Mouse (Mus musculus) CH12.LX (cell line): Measurements from ENCODE around the gene Filip1l. TPM values are rescaled to one million over a fixed set of nuclear protein-coding genes. Genes with fewer than 3 reads are reported as not detected.

Experiments used
- DNase-seq: peaks from one replicate; pipeline ENCODE4 v3.0.0-alpha.2; 2013; ENCODE audit errors: extremely low read depth
- H3K27ac ChIP-seq: 2 replicates; pipeline ENCODE4 v1.5.1; 2012; ENCODE audit warnings: low read depth, mild to moderate bottlenecking, control low read depth, moderate library complexity; ENCODE audit not compliant: insufficient read depth
- H3K27me3 ChIP-seq: replicated peaks from 2 replicates; pipeline ENCODE3; 2012; ENCODE audit warnings: inconsistent platforms
- H3K36me3 ChIP-seq, 2 experiments: replicated peaks in 1 of 2; 2 replicates each; pipeline versions ENCODE3 to v1.6.1; 2012; ENCODE audit warnings: inconsistent platforms in 1 of 2, low read length in 1 of 2, mild to moderate bottlenecking in 1 of 2, mixed read lengths in 1 of 2, moderate library complexity in 1 of 2; ENCODE audit not compliant: control insufficient read depth in 1 of 2, insufficient read depth in 1 of 2
- H3K4me1 ChIP-seq, 2 experiments: 2 replicates each; pipeline ENCODE4 v1.6.1; 2012; ENCODE audit warnings: inconsistent platforms in 1 of 2, moderate library complexity in 1 of 2; ENCODE audit not compliant: insufficient read depth in 2 of 2, control insufficient read depth in 1 of 2
- H3K4me2 ChIP-seq: 2 replicates; pipeline ENCODE4 v1.6.1; 2012; ENCODE audit warnings: low read depth, mild to moderate bottlenecking, control low read depth; ENCODE audit not compliant: poor library complexity, insufficient read depth, severe bottlenecking
- H3K4me3 ChIP-seq, 3 experiments: fragments of 150-350 bp in 1 of 3; sonication (generic) in 1 of 3; replicated peaks in 1 of 3; 2 replicates each; pipeline versions ENCODE3 to v1.5.1; 2011 to 2012; ENCODE audit warnings: low read depth in 2 of 3, low read length in 2 of 3, mild to moderate bottlenecking in 2 of 3, moderate library complexity in 2 of 3, control low read depth in 1 of 3, improper control_type of control experiment in 1 of 3, inconsistent platforms in 1 of 3, mixed read lengths in 1 of 3; ENCODE audit not compliant: poor library complexity in 1 of 3
- H3K79me2 ChIP-seq: replicated peaks from 2 replicates; pipeline ENCODE4 v1.6.1; 2012; ENCODE audit warnings: mild to moderate bottlenecking, moderate library complexity; ENCODE audit not compliant: control insufficient read depth, poor library complexity, insufficient read depth, severe bottlenecking; ENCODE audit errors: extremely low read depth
- H3K9ac ChIP-seq: 2 replicates; pipeline ENCODE4 v1.6.1; 2012; ENCODE audit warnings: low read depth, mild to moderate bottlenecking, control low read depth, moderate library complexity; ENCODE audit not compliant: insufficient read depth
- H3K9me3 ChIP-seq: replicated peaks from 2 replicates; pipeline ENCODE3; 2012; ENCODE audit warnings: low read length, inconsistent platforms, mixed read lengths
- CHD1 ChIP-seq: IDR thresholded peaks from 2 replicates; pipeline ENCODE4 v1.6.1; 2012; ENCODE audit warnings: low read depth, low read length, improper control_type of control experiment, inconsistent platforms
- E2F4 ChIP-seq: IDR thresholded peaks from 2 replicates; pipeline ENCODE4 v1.6.1; 2011; ENCODE audit warnings: low read depth, low read length, improper control_type of control experiment; ENCODE audit not compliant: insufficient replicate concordance
- GABPA ChIP-seq: IDR thresholded peaks from 2 replicates; pipeline ENCODE4 v1.6.1; 2012; ENCODE audit warnings: low read depth, low read length, improper control_type of control experiment, inconsistent platforms; ENCODE audit not compliant: insufficient replicate concordance
- HCFC1 ChIP-seq: IDR thresholded peaks from 2 replicates; pipeline ENCODE4 v1.6.1; 2012; ENCODE audit warnings: low read depth, mild to moderate bottlenecking, inconsistent platforms, low read length, improper control_type of control experiment
- JUN ChIP-seq: IDR thresholded peaks from 2 replicates; pipeline ENCODE4 v1.6.1; 2011; ENCODE audit warnings: low read depth, mild to moderate bottlenecking, low read length, improper control_type of control experiment, moderate library complexity; ENCODE audit not compliant: insufficient read depth
- KAT2A ChIP-seq: IDR thresholded peaks from 2 replicates; pipeline ENCODE4 v1.6.1; 2012; ENCODE audit warnings: low read length, improper control_type of control experiment, inconsistent platforms; ENCODE audit not compliant: insufficient replicate concordance
- MAX ChIP-seq: IDR thresholded peaks from 2 replicates; pipeline ENCODE4 v1.6.1; 2011; ENCODE audit warnings: low read length, improper control_type of control experiment
- MAZ ChIP-seq: IDR thresholded peaks from 2 replicates; pipeline ENCODE4 v1.6.1; 2012; ENCODE audit warnings: low read depth, mild to moderate bottlenecking, inconsistent platforms, low read length, improper control_type of control experiment, moderate library complexity
- MEF2A ChIP-seq: IDR thresholded peaks from 2 replicates; pipeline ENCODE4 v1.6.1; 2014; ENCODE audit warnings: low read depth, mild to moderate bottlenecking, inconsistent platforms, low read length, improper control_type of control experiment, borderline replicate concordance
- MYC ChIP-seq: IDR thresholded peaks from 2 replicates; pipeline ENCODE4 v1.6.1; 2011; ENCODE audit warnings: low read depth, mild to moderate bottlenecking, improper control_type of control experiment, low read length
- NRF1 ChIP-seq: IDR thresholded peaks from 2 replicates; pipeline ENCODE4 v1.6.1; 2014; ENCODE audit warnings: low read depth, mild to moderate bottlenecking, inconsistent platforms, low read length, improper control_type of control experiment, moderate library complexity
- POLR2A ChIP-seq: IDR thresholded peaks from 2 replicates; pipeline ENCODE4 v1.6.1; 2011; ENCODE audit warnings: low read depth, mild to moderate bottlenecking, improper control_type of control experiment, low read length
- RAD21 ChIP-seq: IDR thresholded peaks from 2 replicates; pipeline ENCODE4 v1.6.1; 2011; ENCODE audit warnings: low read depth, mild to moderate bottlenecking, low read length, improper control_type of control experiment, moderate library complexity
- SIN3A ChIP-seq: IDR thresholded peaks from 2 replicates; pipeline ENCODE4 v1.6.1; 2012; ENCODE audit warnings: low read length, improper control_type of control experiment, inconsistent platforms
- SMC3 ChIP-seq: IDR thresholded peaks from 2 replicates; pipeline ENCODE4 v1.6.1; 2011; ENCODE audit warnings: low read depth, low read length, improper control_type of control experiment
- TBP ChIP-seq: conservative IDR thresholded peaks from 2 replicates; pipeline ENCODE4 v1.6.1; 2011; ENCODE audit warnings: low read depth, low read length, improper control_type of control experiment
- UBTF ChIP-seq: IDR thresholded peaks from 2 replicates; pipeline ENCODE4 v1.6.1; 2012; ENCODE audit warnings: low read depth, mild to moderate bottlenecking, inconsistent platforms, low read length, improper control_type of control experiment, moderate library complexity
- USF1 ChIP-seq: IDR thresholded peaks from 2 replicates; pipeline ENCODE4 v1.6.1; 2014; ENCODE audit warnings: low read depth, mild to moderate bottlenecking, inconsistent platforms, low read length, improper control_type of control experiment
- ZKSCAN1 ChIP-seq: IDR thresholded peaks from 2 replicates; pipeline ENCODE4 v1.6.1; 2012; ENCODE audit warnings: low read depth, inconsistent platforms, low read length, improper control_type of control experiment, borderline replicate concordance
- ZNF384 ChIP-seq: IDR thresholded peaks from 2 replicates; pipeline ENCODE4 v1.6.1; 2012; ENCODE audit warnings: low read depth, low read length, improper control_type of control experiment, inconsistent platforms
- dilution Hi-C: fragments of 300-500 bp; cut with MboI; formaldehyde crosslinking; loops from 2 replicates; pipeline ENCODE4 v1.14.3; 2020; ENCODE audit warnings: low sequenced_read_pairs; ENCODE audit not compliant: extremely low pct_unique_long_range_greater_than_20kb, extremely low pct_ligation_motif_present
- in situ Hi-C: fragments of 300-500 bp; cut with MboI; formaldehyde crosslinking; loops from 3 replicates; pipeline ENCODE4 v1.14.3; 2019; ENCODE audit warnings: low sequenced_read_pairs, low pct_ligation_motif_present, low pct_unique_long_range_greater_than_20kb, mixed read lengths
- polyA plus RNA-seq: library from polyadenylated mRNA; unstranded; fragments of >175 nt; gene quantifications from 2 replicates; pipeline ENCODE4 v1.2.1, GENCODE M21; 2012; ENCODE audit warnings: low read depth; ENCODE audit not compliant: insufficient read length
- total RNA-seq, 2 experiments: library from RNA; depleted of rRNA; stranded (reverse); fragments of 300-350 nt in 1 of 2; fragments of >200 nt in 1 of 2; gene quantifications; 2 replicates each; pipeline ENCODE4 v1.2.3; 2012 to 2014

Filip1l gene
- total and polyA plus RNA-seq, 3 experiments = 2.1 to 17.6 (median 5.7) TPM

GRCm38 (mm10) chr16:57504728-57505127, 151.8 kb downstream of the Filip1l start:
- Histone ChIP-seq H3K79me2 (no peaks in the 10 kb centered on the region), H3K27ac (no peak overlapping the region), H3K4me1 (peaks cover 0 to 24% of the 10 kb centered on the region in 2 experiments; a peak in 2 of 4 replicates), H3K27me3 (no peaks in the 10 kb centered on the region), H3K4me2 (no peak overlapping the region), H3K9ac (no peak overlapping the region), H3K36me3 (peaks cover 0 to 3% of the 10 kb centered on the region in 2 experiments), H3K4me3 (no peak overlapping the region), H3K9me3 (no peaks in the 10 kb centered on the region)
- no peak for TF ChIP-seq MAZ
- TF ChIP-seq ZKSCAN1 = no peak
- TF ChIP-seq MYC = no peak
- TF ChIP-seq E2F4 = no peak
- TF ChIP-seq NRF1 = no peak
- no peak for TF ChIP-seq USF1
- in situ Hi-C loops = no loop called here
- dilution Hi-C loops = no loop called here
- no peak for DNase-seq

GRCm38 (mm10) chr16:57506133-57506532, 153.2 kb downstream of the Filip1l start:
- no peak overlapping the region for H3K4me2 ChIP-seq
- no peak overlapping the region for H3K4me3 ChIP-seq
- no peaks in the 10 kb centered on the region for H3K27me3 ChIP-seq
- no peaks in the 10 kb centered on the region for H3K79me2 ChIP-seq
- no peaks in the 10 kb centered on the region for H3K9me3 ChIP-seq
- peaks cover 0 to 3% of the 10 kb centered on the region in 2 experiments for H3K36me3 ChIP-seq
- peaks cover 0 to 10% of the 10 kb centered on the region in 2 experiments; a peak in 2 of 4 replicates for H3K4me1 ChIP-seq
- no peak overlapping the region for H3K9ac ChIP-seq
- dilution Hi-C loops (no loop called here), in situ Hi-C loops (no loop called here)
- H3K27ac ChIP-seq = no peak overlapping the region
- TF ChIP-seq ZKSCAN1 (no peak), ZNF384 (no peak), SMC3 (no peak), RAD21 (no peak), POLR2A (no peak), HCFC1 (no peak), TBP (no peak), CHD1 (no peak), NRF1 (no peak), JUN (no peak), MEF2A (no peak), GABPA (no peak), KAT2A (no peak), UBTF (no peak), SIN3A (no peak), MAX (no peak)
- DNase-seq = no peak
